Mouse (Mus musculus): ENCODE data around the gene Ms4a1. TPM values are rescaled to one million over a fixed set of nuclear protein-coding genes. Genes with fewer than 3 reads are reported as not detected.
"Not testable (repeated sequence)": the region's sequence is repeated elsewhere in the genome, so short reads cannot be mapped to it uniquely, and the experiment has no call there.

Ms4a1 gene
- polyA plus RNA-seq, 1 experiment, result 0.52 TPM

DNA sequence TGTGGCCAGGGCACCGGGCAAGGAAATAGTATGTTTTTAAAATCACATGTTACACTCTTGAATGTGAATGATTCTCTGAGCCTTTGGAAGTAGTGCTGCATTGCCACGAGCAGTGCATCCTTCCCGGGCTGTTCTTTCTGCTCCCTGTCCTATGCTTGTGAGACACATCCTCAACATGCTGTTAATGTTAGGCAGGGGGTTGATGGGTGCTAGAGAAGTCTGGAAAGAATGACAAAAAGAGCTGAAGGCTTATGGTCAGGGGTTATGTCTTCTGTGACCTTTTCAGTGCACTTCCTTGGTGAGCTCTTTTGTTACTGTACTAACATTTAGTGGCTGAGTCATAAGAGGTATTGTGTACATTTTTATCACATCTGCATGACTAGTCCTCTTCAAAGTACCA, 14.2 kb upstream of the Ms4a1 start:
- Histone ChIP-seq H3K4me1 (ENCODE audit: control insufficient read depth, insufficient read depth, insufficient read length, low read length) (no peaks in the 10 kb centered on the region), H3K27me3 (ENCODE audit: control insufficient read depth, insufficient read depth, low read length) (no peaks in the 10 kb centered on the region), H3K4me3 (ENCODE audit: low read depth, low read length) (no peak overlapping the region), H3K36me3 (ENCODE audit: control insufficient read depth, insufficient read depth, low read length) (no peaks in the 10 kb centered on the region), H3K27ac (ENCODE audit: insufficient read depth, low read depth, low read length) (no peak overlapping the region)
- TF ChIP-seq POLR2A (IDR thresholded peaks at IDR 0.05; ENCODE audit: low read depth, low read length), result no peak
- no peak for TF ChIP-seq CTCF (IDR thresholded peaks at IDR 0.05; ENCODE audit: extremely low read depth, insufficient read length, insufficient replicate concordance, low read depth, low read length)
- WGBS, result 60% methylated on average over 3 of the region's 3 CpGs

DNA sequence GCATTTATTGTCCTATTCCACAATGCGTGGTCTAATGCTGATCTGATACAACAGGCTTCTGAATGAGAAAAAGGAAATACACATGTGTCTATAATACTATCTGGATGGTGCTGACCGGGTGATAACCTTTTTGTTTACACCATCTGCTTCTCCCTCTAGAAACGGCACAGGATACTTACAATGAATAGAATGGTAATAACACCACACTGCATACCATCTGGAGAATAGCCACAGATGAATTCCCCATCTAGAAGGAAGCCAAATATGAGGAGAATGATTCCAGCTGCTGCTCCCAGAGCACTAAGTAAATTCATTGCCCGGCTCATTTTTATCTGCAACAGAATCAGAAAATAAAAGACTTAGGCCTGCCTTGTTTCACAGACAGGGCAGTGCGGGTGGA, 10.4 kb upstream of the Ms4a1 start:
- H3K27me3 ChIP-seq (ENCODE audit: control insufficient read depth, insufficient read depth, low read length), result no peaks in the 10 kb centered on the region
- no peak overlapping the region for H3K27ac ChIP-seq (ENCODE audit: insufficient read depth, low read depth, low read length)
- 39% methylated on average over 5 of the region's 5 CpGs for WGBS
- no peak overlapping the region for H3K4me3 ChIP-seq (ENCODE audit: low read depth, low read length)
- H3K4me1 ChIP-seq (ENCODE audit: control insufficient read depth, insufficient read depth, insufficient read length, low read length), result peaks cover 7% of the 10 kb centered on the region; the same call in 1 of the 2 replicates
- H3K36me3 ChIP-seq (ENCODE audit: control insufficient read depth, insufficient read depth, low read length), result no peaks in the 10 kb centered on the region
- TF ChIP-seq POLR2A (IDR thresholded peaks at IDR 0.05; ENCODE audit: low read depth, low read length), result no peak
- no peak for TF ChIP-seq CTCF (IDR thresholded peaks at IDR 0.05; ENCODE audit: extremely low read depth, insufficient read length, insufficient replicate concordance, low read depth, low read length)

DNA sequence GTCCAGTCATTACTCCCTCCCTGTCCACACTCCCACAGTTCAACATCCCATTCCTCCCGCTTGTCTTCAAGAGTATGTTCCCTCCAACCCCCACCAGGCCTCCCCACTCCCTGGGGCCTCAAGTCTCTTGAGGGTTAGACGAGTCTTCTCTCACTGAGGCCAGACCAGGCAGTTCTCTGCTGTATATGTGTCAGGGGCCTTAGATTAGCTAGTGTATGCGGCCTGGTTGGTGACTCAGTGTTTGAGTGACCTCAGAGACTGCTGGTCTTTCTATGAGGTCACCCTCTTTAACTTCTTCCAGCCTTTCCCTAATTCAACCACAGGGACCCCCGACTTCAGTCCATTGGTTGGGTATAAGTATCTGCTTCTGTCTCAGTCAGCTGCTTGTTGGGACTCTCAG, 915 bp upstream of the Ms4a1 start:
- Histone ChIP-seq H3K4me3 (ENCODE audit: low read depth, low read length) (no peak overlapping the region), H3K4me1 (ENCODE audit: control insufficient read depth, insufficient read depth, insufficient read length, low read length) (peaks cover 3% of the 10 kb centered on the region; the same call in 1 of the 2 replicates), H3K27me3 (ENCODE audit: control insufficient read depth, insufficient read depth, low read length) (no peaks in the 10 kb centered on the region), H3K27ac (ENCODE audit: insufficient read depth, low read depth, low read length) (no peak overlapping the region), H3K36me3 (ENCODE audit: control insufficient read depth, insufficient read depth, low read length) (no peaks in the 10 kb centered on the region)
- TF ChIP-seq CTCF (IDR thresholded peaks at IDR 0.05; ENCODE audit: extremely low read depth, insufficient read length, insufficient replicate concordance, low read depth, low read length) (no peak), POLR2A (IDR thresholded peaks at IDR 0.05; ENCODE audit: low read depth, low read length) (no peak)
- WGBS, result 79% methylated on average over 4 of the region's 4 CpGs

DNA sequence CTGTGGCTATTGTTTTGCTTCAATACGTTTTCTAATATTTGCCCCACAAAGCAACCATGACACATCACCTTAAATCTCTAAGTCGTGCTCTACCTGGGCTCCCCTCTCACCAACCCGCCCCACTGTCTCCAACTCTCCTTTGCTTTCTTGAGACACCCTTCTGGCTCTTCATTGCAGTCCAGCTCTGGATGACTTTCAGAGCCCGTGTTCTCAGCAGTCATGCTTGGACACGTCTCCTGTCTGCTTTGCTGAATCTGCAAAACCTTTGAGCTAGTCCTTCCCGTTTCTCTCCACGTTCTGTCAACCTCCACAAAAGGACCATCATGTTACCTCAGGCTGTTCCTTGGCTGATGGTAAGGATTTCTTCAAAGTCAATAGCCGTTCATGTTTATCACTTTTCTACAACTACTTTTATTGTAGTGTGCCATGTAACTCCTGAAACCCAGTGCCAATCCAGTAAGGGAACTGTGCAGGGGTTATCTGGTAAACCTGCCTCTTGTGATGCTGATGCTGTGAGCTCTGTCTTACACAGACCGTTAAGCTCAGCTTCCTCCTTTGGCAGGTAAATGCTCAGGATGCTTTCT, 1.3 kb downstream of the Ms4a1 start:
- Histone ChIP-seq H3K4me3 (ENCODE audit: low read depth, low read length) (peak overlapping the region; percentile 26; the same call in 1 of the 2 replicates), H3K4me1 (ENCODE audit: control insufficient read depth, insufficient read depth, insufficient read length, low read length) (no peaks in the 10 kb centered on the region), H3K36me3 (ENCODE audit: control insufficient read depth, insufficient read depth, low read length) (no peaks in the 10 kb centered on the region), H3K27me3 (ENCODE audit: control insufficient read depth, insufficient read depth, low read length) (no peaks in the 10 kb centered on the region), H3K27ac (ENCODE audit: insufficient read depth, low read depth, low read length) (no peak overlapping the region)
- WGBS, result 73% methylated on average over 9 of the region's 9 CpGs
- TF ChIP-seq POLR2A (IDR thresholded peaks at IDR 0.05; ENCODE audit: low read depth, low read length), result no peak

DNA sequence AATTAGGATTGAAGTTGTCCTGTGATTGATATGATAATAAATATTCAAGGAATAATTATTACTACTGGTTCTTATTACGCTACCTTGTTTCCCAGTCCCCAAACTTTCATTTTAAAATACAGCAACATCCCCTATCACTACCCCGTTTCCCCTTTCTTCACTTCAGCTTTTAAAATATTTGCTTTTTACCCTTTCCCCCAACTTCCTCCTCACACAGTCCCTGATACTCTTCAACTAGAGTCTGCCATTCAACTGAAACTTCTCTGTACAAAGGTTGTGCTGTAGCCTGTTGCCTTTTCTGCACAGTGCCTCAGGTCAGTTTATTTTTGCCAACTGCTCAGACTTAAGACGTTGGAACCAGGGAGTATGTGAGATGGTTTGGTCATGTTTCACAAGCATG, 2.5 kb downstream of the Ms4a1 start:
- no peaks in the 10 kb centered on the region for H3K4me1 ChIP-seq (ENCODE audit: control insufficient read depth, insufficient read depth, insufficient read length, low read length)
- no peak overlapping the region for H3K4me3 ChIP-seq (ENCODE audit: low read depth, low read length)
- 68% methylated on average over 3 of the region's 3 CpGs for WGBS
- H3K27me3 ChIP-seq (ENCODE audit: control insufficient read depth, insufficient read depth, low read length), result no peaks in the 10 kb centered on the region
- no peaks in the 10 kb centered on the region for H3K36me3 ChIP-seq (ENCODE audit: control insufficient read depth, insufficient read depth, low read length)
- TF ChIP-seq CTCF (IDR thresholded peaks at IDR 0.05; ENCODE audit: extremely low read depth, insufficient read length, insufficient replicate concordance, low read depth, low read length) (no peak), POLR2A (IDR thresholded peaks at IDR 0.05; ENCODE audit: low read depth, low read length) (no peak)
- no peak overlapping the region for H3K27ac ChIP-seq (ENCODE audit: insufficient read depth, low read depth, low read length)

DNA sequence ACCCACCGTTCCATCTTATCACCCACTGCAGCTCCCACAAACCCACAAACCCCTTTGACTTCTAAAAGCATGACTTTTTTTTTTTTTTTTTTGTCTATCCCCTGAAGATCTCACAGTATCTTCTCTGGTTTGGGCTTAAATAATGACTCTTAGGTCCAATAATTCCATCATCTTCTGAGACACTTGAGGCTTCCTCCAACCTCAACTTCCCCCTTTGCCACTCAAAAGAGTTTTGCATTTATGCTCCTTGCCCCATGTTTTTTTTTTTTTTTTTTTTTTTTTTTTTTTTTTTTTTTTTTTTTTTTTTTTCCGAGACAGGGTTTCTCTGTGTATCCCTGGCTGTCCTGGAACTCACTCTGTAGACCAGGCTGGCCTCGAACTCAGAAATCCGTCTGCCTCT, 3.1 kb downstream of the Ms4a1 start:
- H3K4me1 ChIP-seq (ENCODE audit: control insufficient read depth, insufficient read depth, insufficient read length, low read length); H3K27me3 ChIP-seq (ENCODE audit: control insufficient read depth, insufficient read depth, low read length); H3K36me3 ChIP-seq (ENCODE audit: control insufficient read depth, insufficient read depth, low read length); H3K4me3 ChIP-seq (ENCODE audit: low read depth, low read length); H3K27ac ChIP-seq (ENCODE audit: insufficient read depth, low read depth, low read length): not testable (repeated sequence)
- 78% methylated on average over 4 of the region's 4 CpGs for WGBS

DNA sequence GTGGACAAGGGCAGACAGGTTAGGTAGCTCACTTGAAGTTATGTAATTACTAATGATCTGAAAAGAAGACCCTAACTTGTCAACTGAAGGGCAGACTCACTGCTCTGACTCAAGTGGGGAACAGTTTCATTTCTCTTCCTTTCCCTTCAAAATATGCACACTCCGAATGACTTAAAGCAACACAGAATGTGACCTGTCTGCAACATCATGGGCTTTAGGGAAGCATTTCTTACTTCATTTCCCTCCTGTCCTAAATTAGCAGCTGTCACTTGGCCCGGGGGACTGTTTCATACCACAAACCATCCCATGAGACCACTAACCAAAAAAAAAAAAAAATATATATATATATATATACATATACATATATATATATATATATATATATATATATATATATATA, 4.5 kb downstream of the Ms4a1 start:
- Histone ChIP-seq H3K27me3 (ENCODE audit: control insufficient read depth, insufficient read depth, low read length) (no peaks in the 10 kb centered on the region), H3K4me3 (ENCODE audit: low read depth, low read length) (no peak overlapping the region), H3K4me1 (ENCODE audit: control insufficient read depth, insufficient read depth, insufficient read length, low read length) (no peaks in the 10 kb centered on the region), H3K36me3 (ENCODE audit: control insufficient read depth, insufficient read depth, low read length) (no peaks in the 10 kb centered on the region), H3K27ac (ENCODE audit: insufficient read depth, low read depth, low read length) (no peak overlapping the region)
- WGBS, result 84% methylated on average over 2 of the region's 2 CpGs
- TF ChIP-seq POLR2A (IDR thresholded peaks at IDR 0.05; ENCODE audit: low read depth, low read length) (no peak), CTCF (IDR thresholded peaks at IDR 0.05; ENCODE audit: extremely low read depth, insufficient read length, insufficient replicate concordance, low read depth, low read length) (no peak)

DNA sequence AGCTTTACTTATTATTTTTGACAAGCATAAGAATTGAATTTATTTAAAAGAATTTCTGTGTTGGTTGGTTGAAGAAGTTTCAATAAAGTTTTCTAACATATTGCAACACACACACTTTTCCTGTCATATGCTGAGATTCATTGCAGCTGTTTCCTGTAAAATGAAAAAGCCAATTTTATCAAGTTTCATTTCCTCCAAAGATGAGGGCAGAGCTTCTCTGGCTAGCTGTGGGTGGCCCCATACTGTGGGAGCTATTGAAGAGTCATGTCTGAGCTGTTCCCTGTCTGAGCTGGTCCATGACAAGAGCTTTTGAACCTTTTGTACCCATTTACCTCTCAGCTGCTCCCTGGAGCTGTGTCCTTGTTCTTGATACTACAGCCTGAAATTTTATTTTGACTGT, 21.8 kb downstream of the Ms4a1 start:
- no peaks in the 10 kb centered on the region for H3K27me3 ChIP-seq (ENCODE audit: control insufficient read depth, insufficient read depth, low read length)
- H3K4me3 ChIP-seq (ENCODE audit: low read depth, low read length), result no peak overlapping the region
- H3K27ac ChIP-seq (ENCODE audit: insufficient read depth, low read depth, low read length), result peak overlapping the region; percentile 62; the same call in 1 of the 2 replicates
- H3K36me3 ChIP-seq (ENCODE audit: control insufficient read depth, insufficient read depth, low read length), result no peaks in the 10 kb centered on the region
- H3K4me1 ChIP-seq (ENCODE audit: control insufficient read depth, insufficient read depth, insufficient read length, low read length), result no peaks in the 10 kb centered on the region
- TF ChIP-seq CTCF (IDR thresholded peaks at IDR 0.05; ENCODE audit: extremely low read depth, insufficient read length, insufficient replicate concordance, low read depth, low read length), result no peak
- no peak for TF ChIP-seq POLR2A (IDR thresholded peaks at IDR 0.05; ENCODE audit: low read depth, low read length)

Data from small intestine, adult 2 months (tissue).